Mouse (Mus musculus) right cerebral cortex, adult 2 months (tissue): ENCODE measurements around the gene Trim13.
"Not testable (repeated sequence)": the region's sequence is repeated elsewhere in the genome, so short reads cannot be mapped to it uniquely, and the experiment has no call there.

Experiments
- DNase-seq, 2 experiments: peaks; one replicate each; pipeline ENCODE4 v3.0.0; 2021 to 2022; ENCODE audit warnings: low spot score in 2 of 2

Trim13 gene

GRCm38 (mm10) chr14:61597968-61598367 lies at the start of gene Trim13:
Trim13 (plus strand) TSS chr14:61598247.
- DNase-seq: no peak

GRCm38 (mm10) chr14:61548614-61549013 lies 49.4 kb upstream of the Trim13 start:
- DNase-seq: no peak

- no peak for DNase-seq
Observed at GRCm38 (mm10) chr14:61555931-61556288, 42.1 kb upstream of the Trim13 start.

GRCm38 (mm10) chr14:61556289-61557147 lies 41.5 kb upstream of the Trim13 start, which contains the start of gene Spryd7:
Spryd7 (minus strand) TSS chr14:61556886.
- peak; percentile 97 for DNase-seq

GRCm38 (mm10) chr14:61558901-61559300 lies 39.1 kb upstream of the Trim13 start:
- DNase-seq: no peak

GRCm38 (mm10) chr14:61559856-61560255 lies 38.2 kb upstream of the Trim13 start:
- no peak for DNase-seq

GRCm38 (mm10) chr14:61566211-61566610 lies 31.8 kb upstream of the Trim13 start:
- not testable (repeated sequence) for DNase-seq

GRCm38 (mm10) chr14:61569344-61569743 lies 28.7 kb upstream of the Trim13 start:
- no peak for DNase-seq

GRCm38 (mm10) chr14:61571366-61571765 lies 26.7 kb upstream of the Trim13 start:
- peak; percentile 86 to 91 for DNase-seq

GRCm38 (mm10) chr14:61572131-61572530 lies 25.9 kb upstream of the Trim13 start:
- no peak for DNase-seq

GRCm38 (mm10) chr14:61575066-61575465 lies 23.0 kb upstream of the Trim13 start:
- DNase-seq: no peak

- DNase-seq: no peak
Observed at GRCm38 (mm10) chr14:61575941-61576340, 22.1 kb upstream of the Trim13 start.

GRCm38 (mm10) chr14:61589288-61590065 lies 8.6 kb upstream of the Trim13 start:
- no peak for DNase-seq

GRCm38 (mm10) chr14:61596719-61597426 lies 1.2 kb upstream of the Trim13 start:
- DNase-seq: no peak

- DNase-seq: peak; percentile 90 to 92
Observed at GRCm38 (mm10) chr14:61599057-61599806, 1.2 kb downstream of the Trim13 start.

- no peak for DNase-seq
Observed at GRCm38 (mm10) chr14:61601348-61601747, 3.3 kb downstream of the Trim13 start.

GRCm38 (mm10) chr14:61603069-61603755 lies 5.2 kb downstream of the Trim13 start:
- DNase-seq: no peak

GRCm38 (mm10) chr14:61604081-61604480 lies 6.0 kb downstream of the Trim13 start:
- no peak for DNase-seq

- not testable (repeated sequence) for DNase-seq
Observed at GRCm38 (mm10) chr14:61606088-61606487, 8.0 kb downstream of the Trim13 start.

GRCm38 (mm10) chr14:61607157-61607556 lies 9.1 kb downstream of the Trim13 start, which contains the start of gene Kcnrg:
Kcnrg (plus strand) TSS chr14:61607457.
- no peak for DNase-seq

- no peak for DNase-seq
Observed at GRCm38 (mm10) chr14:61611766-61612165, 13.7 kb downstream of the Trim13 start.
